Mouse (Mus musculus) midbrain, embryonic 16.5 days (tissue): Measurements from ENCODE around the gene Gss. TPM values are rescaled to one million over a fixed set of nuclear protein-coding genes. Genes with fewer than 3 reads are reported as not detected.

ENCODE experiments used
- ATAC-seq: fragments of 200-750 bp; cut with Nextera tagmentation; 2 replicates; pipeline ENCODE4 v1.8.0; 2017; ENCODE audit warnings: moderate TSS enrichment
- H3K27ac ChIP-seq: fragments of 300-500 bp; sonication (generic); 2 replicates; pipeline ENCODE4 v1.5.1; 2014; ENCODE audit warnings: mild to moderate bottlenecking, low read length, mixed read lengths
- H3K27me3 ChIP-seq: fragments of 300-500 bp; sonication (generic); 2 replicates; pipeline ENCODE4 v1.6.1; 2014; ENCODE audit warnings: low read depth, low read length, mixed read lengths; ENCODE audit not compliant: control insufficient read depth, insufficient read depth
- H3K36me3 ChIP-seq: fragments of 300-500 bp; sonication (generic); 2 replicates; pipeline ENCODE4 v1.6.1; 2014; ENCODE audit warnings: mild to moderate bottlenecking, low read length, moderate library complexity, mixed read lengths; ENCODE audit not compliant: control insufficient read depth, insufficient read depth
- H3K4me1 ChIP-seq: fragments of 300-500 bp; sonication (generic); 2 replicates; pipeline ENCODE4 v1.6.1; 2014; ENCODE audit warnings: mild to moderate bottlenecking, low read length, mixed read lengths; ENCODE audit not compliant: control insufficient read depth, insufficient read depth
- H3K4me2 ChIP-seq: fragments of 300-500 bp; sonication (generic); 2 replicates; pipeline ENCODE4 v1.6.1; 2014; ENCODE audit warnings: mild to moderate bottlenecking, low read length, mixed read lengths
- H3K4me3 ChIP-seq: fragments of 300-500 bp; sonication (generic); 2 replicates; pipeline ENCODE4 v1.5.1; 2014; ENCODE audit warnings: low read depth, mild to moderate bottlenecking, low read length, moderate library complexity, mixed read lengths
- H3K9ac ChIP-seq: fragments of 300-500 bp; sonication (generic); 2 replicates; pipeline ENCODE4 v1.6.1; 2014; ENCODE audit warnings: low read depth, low read length, mixed read lengths
- H3K9me3 ChIP-seq: fragments of 300-500 bp; sonication (generic); replicated peaks from 2 replicates; pipeline ENCODE4 v1.6.1; 2014; ENCODE audit warnings: mild to moderate bottlenecking, low read length, mixed read lengths; ENCODE audit not compliant: control insufficient read depth, poor library complexity, severe bottlenecking
- WGBS: fragments of 180-500 bp; shearing (Covaris S2); extraction: QIAGEN DNeasy Blood & Tissue Kit; methylation state at CpG from one replicate; pipeline ENCODE4 v1.1.7; 2014; 5-methylcytosine and 5-hydroxymethylcytosine counted together
- polyA plus RNA-seq: library from polyadenylated mRNA; unstranded; fragments of >200 nt; fragmentation: Nextera tagmentation; extraction: Ambion mirVana; gene quantifications from 2 replicates; pipeline ENCODE4 v1.2.1, GENCODE M21; 2015

The Gss gene
- polyA plus RNA-seq, 1 experiment from 2014 or later = 15.1 TPM

- Histone ChIP-seq H3K36me3 (no peaks in the 10 kb centered on the region), H3K4me3 (no peak overlapping the region), H3K4me2 (no peak overlapping the region), H3K27me3 (peaks cover 7% of the 10 kb centered on the region), H3K9me3 (no peaks in the 10 kb centered on the region), H3K4me1 (peaks cover 7% of the 10 kb centered on the region), H3K9ac (no peak overlapping the region), H3K27ac (no peak overlapping the region)
- WGBS = 34% methylated on average over 10 of the region's 10 CpGs
- ATAC-seq = no peak
Measured at GRCm38 (mm10) chr2:155624730-155625129, 32.1 kb upstream of the Gss start.

- no peaks in the 10 kb centered on the region for H3K9me3 ChIP-seq
- peaks cover under 1% of the 10 kb centered on the region; the same call in 1 of the 2 replicates for H3K4me1 ChIP-seq
- no peaks in the 10 kb centered on the region for H3K36me3 ChIP-seq
- peaks cover 7% of the 10 kb centered on the region for H3K27me3 ChIP-seq
- 93% methylated on average over 6 of the region's 6 CpGs for WGBS
- H3K9ac ChIP-seq = no peak overlapping the region
- H3K4me2 ChIP-seq = no peak overlapping the region
- H3K27ac ChIP-seq = no peak overlapping the region
- ATAC-seq = no peak
- no peak overlapping the region for H3K4me3 ChIP-seq
Measured at GRCm38 (mm10) chr2:155623996-155624395, 31.4 kb upstream of the Gss start.

GRCm38 (mm10) chr2:155622606-155623005 is 30.0 kb upstream of the Gss start:
- no peak overlapping the region for H3K27ac ChIP-seq
- H3K27me3 ChIP-seq = peaks cover under 1% of the 10 kb centered on the region; the same call in 1 of the 2 replicates
- H3K9me3 ChIP-seq = no peaks in the 10 kb centered on the region
- no peaks in the 10 kb centered on the region for H3K36me3 ChIP-seq
- H3K9ac ChIP-seq = no peak overlapping the region
- H3K4me2 ChIP-seq = no peak overlapping the region
- no peaks in the 10 kb centered on the region for H3K4me1 ChIP-seq
- H3K4me3 ChIP-seq = no peak overlapping the region
- no peak for ATAC-seq
- WGBS = 46% methylated on average over 6 of the region's 11 CpGs

- WGBS = 23% methylated on average over 8 of the region's 8 CpGs
Measured at GRCm38 (mm10) chr2:155619817-155620216, 27.2 kb upstream of the Gss start.

GRCm38 (mm10) chr2:155616971-155617370 is 24.4 kb upstream of the Gss start:
- H3K27ac ChIP-seq = no peak overlapping the region
- no peaks in the 10 kb centered on the region for H3K36me3 ChIP-seq
- no peaks in the 10 kb centered on the region for H3K9me3 ChIP-seq
- no peak for ATAC-seq
- no peak overlapping the region for H3K4me3 ChIP-seq
- no peak overlapping the region for H3K9ac ChIP-seq
- no peaks in the 10 kb centered on the region for H3K4me1 ChIP-seq
- H3K27me3 ChIP-seq = no peaks in the 10 kb centered on the region
- no peak overlapping the region for H3K4me2 ChIP-seq
- WGBS = 61% methylated on average over 6 of the region's 6 CpGs

More at GRCm38 (mm10) chr2:155619817-155620216, 27.2 kb upstream of the Gss start:
- Histone ChIP-seq H3K9ac (no peak overlapping the region), H3K27me3 (no peaks in the 10 kb centered on the region; the same call in 1 of the 2 replicates), H3K4me1 (no peaks in the 10 kb centered on the region), H3K27ac (no peak overlapping the region), H3K36me3 (no peaks in the 10 kb centered on the region), H3K4me2 (no peak overlapping the region), H3K9me3 (no peaks in the 10 kb centered on the region), H3K4me3 (no peak overlapping the region)
- ATAC-seq = 0 out of 2 replicates have a peak, but pooled peaks have one; percentile 39

GRCm38 (mm10) chr2:155613953-155614352 is 21.3 kb upstream of the Gss start:
- WGBS = 69% methylated on average over 8 of the region's 8 CpGs
- H3K4me3 ChIP-seq = no peak overlapping the region
- H3K27me3 ChIP-seq = no peaks in the 10 kb centered on the region
- no peaks in the 10 kb centered on the region for H3K36me3 ChIP-seq
- H3K27ac ChIP-seq = no peak overlapping the region
- no peak overlapping the region for H3K9ac ChIP-seq
- H3K4me2 ChIP-seq = peak overlapping the region; percentile 44; the same call in 1 of the 2 replicates
- no peaks in the 10 kb centered on the region for H3K4me1 ChIP-seq
- ATAC-seq = no peak
- no peaks in the 10 kb centered on the region for H3K9me3 ChIP-seq

GRCm38 (mm10) chr2:155613326-155613755 is 20.7 kb upstream of the Gss start:
- H3K9me3 ChIP-seq = no peaks in the 10 kb centered on the region
- no peaks in the 10 kb centered on the region for H3K4me1 ChIP-seq
- H3K9ac ChIP-seq = no peak overlapping the region
- WGBS = 4% methylated on average over 20 of the region's 20 CpGs
- no peaks in the 10 kb centered on the region for H3K27me3 ChIP-seq
- no peaks in the 10 kb centered on the region for H3K36me3 ChIP-seq
- H3K4me3 ChIP-seq = peak overlapping the region; percentile 20
- ATAC-seq = peak; percentile 70
- peak overlapping the region; percentile 44 for H3K4me2 ChIP-seq
- no peak overlapping the region for H3K27ac ChIP-seq

GRCm38 (mm10) chr2:155611834-155612550 is 19.4 kb upstream of the Gss start:
- H3K9me3 ChIP-seq = no peaks in the 10 kb centered on the region
- H3K9ac ChIP-seq = no peak overlapping the region
- H3K4me2 ChIP-seq = no peak overlapping the region
- H3K36me3 ChIP-seq = no peaks in the 10 kb centered on the region
- H3K27me3 ChIP-seq = no peaks in the 10 kb centered on the region
- ATAC-seq = no peak
- no peak overlapping the region for H3K27ac ChIP-seq
- WGBS = 91% methylated on average over 9 of the region's 9 CpGs
- H3K4me3 ChIP-seq = no peak overlapping the region
- no peaks in the 10 kb centered on the region for H3K4me1 ChIP-seq

GRCm38 (mm10) chr2:155610978-155611377 is 18.4 kb upstream of the Gss start, which contains the start of gene Myh7b:
Gene Myh7b, plus strand, starts transcription at chr2:155611212.
- Histone ChIP-seq H3K4me1 (no peaks in the 10 kb centered on the region), H3K4me3 (no peak within 1 kb of the TSS), H3K27ac (no peak within 1 kb of the TSS), H3K27me3 (no peaks in the 10 kb centered on the region), H3K9ac (no peak within 1 kb of the TSS), H3K36me3 (no peaks in the 10 kb centered on the region), H3K4me2 (no peak within 1 kb of the TSS), H3K9me3 (no peaks in the 10 kb centered on the region)
- 37% methylated on average over 4 of the region's 4 CpGs for WGBS
- ATAC-seq = no peak
